Mouse (Mus musculus): ENCODE data around the gene Prdm10. TPM values are rescaled to one million over a fixed set of nuclear protein-coding genes. Genes with fewer than 3 reads are reported as not detected.

The Prdm10 gene
- polyA plus RNA-seq, 1 experiment from 2014 or later: 6.5 TPM

GRCm38 (mm10) chr9:31385500-31385869 is 105.1 kb downstream of the Prdm10 start:
- no peaks in the 10 kb centered on the region for H3K4me1 ChIP-seq (ENCODE audit: control insufficient read depth, insufficient read depth, low read length)

GRCm38 (mm10) chr9:31385947-31386354 is 105.6 kb downstream of the Prdm10 start, which contains the start of gene Nfrkb:
Gene Nfrkb, plus strand, starts transcription at chr9:31386192.
- peak within 1 kb of the TSS; percentile 80 for H3K9ac ChIP-seq (replicated peaks; ENCODE audit: low read length)
- ATAC-seq (replicated peaks; ENCODE audit: insufficient number of reproducible peaks, low FRiP score, low TSS enrichment, low read depth) (peak; percentile 95), DNase-seq (ENCODE audit: low spot score) (peak; percentile 97)
- no peaks in the 10 kb centered on the region for H3K4me1 ChIP-seq (ENCODE audit: control insufficient read depth, insufficient read depth, low read length)
- 0 out of 2 replicates have a peak within 1 kb of the TSS, but pooled peaks have one; percentile 9 for H3K27ac ChIP-seq (replicated peaks; ENCODE audit: low read depth, low read length)
- no peaks in the 10 kb centered on the region for H3K9me3 ChIP-seq (replicated peaks; ENCODE audit: control insufficient read depth, low read length)
- H3K4me3 ChIP-seq (ENCODE audit: low read depth, low read length): peak within 1 kb of the TSS; percentile 88
- WGBS: under 1% methylated on average over 41 of the region's 46 CpGs
- no peaks in the 10 kb centered on the region for H3K27me3 ChIP-seq (ENCODE audit: control insufficient read depth, insufficient read depth, low read length)
- no peaks in the 10 kb centered on the region for H3K36me3 ChIP-seq (replicated peaks; ENCODE audit: control insufficient read depth, insufficient read depth, low read depth, low read length)
- H3K4me2 ChIP-seq (ENCODE audit: low read depth, low read length): peak within 1 kb of the TSS; percentile 58

More at GRCm38 (mm10) chr9:31385500-31385869, 105.1 kb downstream of the Prdm10 start:
- 0 out of 2 replicates have a peak, but pooled peaks have one; percentile 7 for ATAC-seq (replicated peaks; ENCODE audit: insufficient number of reproducible peaks, low FRiP score, low TSS enrichment, low read depth)
- no peaks in the 10 kb centered on the region for H3K36me3 ChIP-seq (replicated peaks; ENCODE audit: control insufficient read depth, insufficient read depth, low read depth, low read length)
- peak overlapping the region; percentile 88 for H3K4me3 ChIP-seq (ENCODE audit: low read depth, low read length)
- peak overlapping the region; percentile 58 for H3K4me2 ChIP-seq (ENCODE audit: low read depth, low read length)
- no peak overlapping the region for H3K27ac ChIP-seq (replicated peaks; ENCODE audit: low read depth, low read length)
- DNase-seq (ENCODE audit: low spot score): no peak
- 25% methylated on average over 4 of the region's 4 CpGs for WGBS
- H3K27me3 ChIP-seq (ENCODE audit: control insufficient read depth, insufficient read depth, low read length): no peaks in the 10 kb centered on the region
- H3K9ac ChIP-seq (replicated peaks; ENCODE audit: low read length): peak overlapping the region; percentile 80
- H3K9me3 ChIP-seq (replicated peaks; ENCODE audit: control insufficient read depth, low read length): no peaks in the 10 kb centered on the region

- WGBS: 10% methylated on average over 42 of the region's 44 CpGs
- Histone ChIP-seq H3K4me2 (ENCODE audit: low read depth, low read length) (peak overlapping the region; percentile 58), H3K36me3 (replicated peaks; ENCODE audit: control insufficient read depth, insufficient read depth, low read depth, low read length) (no peaks in the 10 kb centered on the region), H3K9me3 (replicated peaks; ENCODE audit: control insufficient read depth, low read length) (no peaks in the 10 kb centered on the region), H3K27ac (replicated peaks; ENCODE audit: low read depth, low read length) (0 out of 2 replicates have a peak overlapping the region, but pooled peaks have one; percentile 9), H3K4me1 (ENCODE audit: control insufficient read depth, insufficient read depth, low read length) (no peaks in the 10 kb centered on the region), H3K27me3 (ENCODE audit: control insufficient read depth, insufficient read depth, low read length) (no peaks in the 10 kb centered on the region), H3K9ac (replicated peaks; ENCODE audit: low read length) (peak overlapping the region; percentile 80), H3K4me3 (ENCODE audit: low read depth, low read length) (peak overlapping the region; percentile 88)
- DNase-seq (ENCODE audit: low spot score) (no peak), ATAC-seq (replicated peaks; ENCODE audit: insufficient number of reproducible peaks, low FRiP score, low TSS enrichment, low read depth) (peak; percentile 88)
Measured at GRCm38 (mm10) chr9:31386368-31387180, 106.2 kb downstream of the Prdm10 start.

- H3K4me2 ChIP-seq (ENCODE audit: low read depth, low read length): no peak overlapping the region
- peak overlapping the region; percentile 88; the same call in 1 of the 2 replicates for H3K4me3 ChIP-seq (ENCODE audit: low read depth, low read length)
- no peaks in the 10 kb centered on the region for H3K9me3 ChIP-seq (replicated peaks; ENCODE audit: control insufficient read depth, low read length)
- H3K4me1 ChIP-seq (ENCODE audit: control insufficient read depth, insufficient read depth, low read length): no peaks in the 10 kb centered on the region
- H3K27me3 ChIP-seq (ENCODE audit: control insufficient read depth, insufficient read depth, low read length): no peaks in the 10 kb centered on the region
- H3K36me3 ChIP-seq (replicated peaks; ENCODE audit: control insufficient read depth, insufficient read depth, low read depth, low read length): no peaks in the 10 kb centered on the region
- no peak overlapping the region for H3K27ac ChIP-seq (replicated peaks; ENCODE audit: low read depth, low read length)
- WGBS: 90% methylated on average over 5 of the region's 5 CpGs
- ATAC-seq (replicated peaks; ENCODE audit: insufficient number of reproducible peaks, low FRiP score, low TSS enrichment, low read depth) (no peak), DNase-seq (ENCODE audit: low spot score) (no peak)
- H3K9ac ChIP-seq (replicated peaks; ENCODE audit: low read length): no peak overlapping the region
Measured at GRCm38 (mm10) chr9:31387206-31387605, 106.9 kb downstream of the Prdm10 start.

GRCm38 (mm10) chr9:31400441-31400840 is 120.1 kb downstream of the Prdm10 start:
- ATAC-seq (replicated peaks; ENCODE audit: insufficient number of reproducible peaks, low FRiP score, low TSS enrichment, low read depth): no peak
- Histone ChIP-seq H3K4me1 (ENCODE audit: control insufficient read depth, insufficient read depth, low read length) (no peaks in the 10 kb centered on the region), H3K36me3 (replicated peaks; ENCODE audit: control insufficient read depth, insufficient read depth, low read depth, low read length) (peaks cover 14% of the 10 kb centered on the region), H3K27ac (replicated peaks; ENCODE audit: low read depth, low read length) (no peak overlapping the region), H3K4me2 (ENCODE audit: low read depth, low read length) (no peak overlapping the region), H3K4me3 (ENCODE audit: low read depth, low read length) (no peak overlapping the region), H3K9ac (replicated peaks; ENCODE audit: low read length) (no peak overlapping the region), H3K27me3 (ENCODE audit: control insufficient read depth, insufficient read depth, low read length) (no peaks in the 10 kb centered on the region), H3K9me3 (replicated peaks; ENCODE audit: control insufficient read depth, low read length) (no peaks in the 10 kb centered on the region)
- 59% methylated on average over 4 of the region's 4 CpGs for WGBS
- peak; percentile 80 for DNase-seq (ENCODE audit: low spot score)

- Histone ChIP-seq H3K9me3 (replicated peaks; ENCODE audit: control insufficient read depth, low read length) (no peaks in the 10 kb centered on the region), H3K9ac (replicated peaks; ENCODE audit: low read length) (no peak overlapping the region), H3K36me3 (replicated peaks; ENCODE audit: control insufficient read depth, insufficient read depth, low read depth, low read length) (peaks cover 14% of the 10 kb centered on the region), H3K27me3 (ENCODE audit: control insufficient read depth, insufficient read depth, low read length) (no peaks in the 10 kb centered on the region), H3K4me1 (ENCODE audit: control insufficient read depth, insufficient read depth, low read length) (no peaks in the 10 kb centered on the region), H3K4me3 (ENCODE audit: low read depth, low read length) (no peak overlapping the region), H3K27ac (replicated peaks; ENCODE audit: low read depth, low read length) (no peak overlapping the region), H3K4me2 (ENCODE audit: low read depth, low read length) (no peak overlapping the region)
- DNase-seq (ENCODE audit: low spot score) (no peak), ATAC-seq (replicated peaks; ENCODE audit: insufficient number of reproducible peaks, low FRiP score, low TSS enrichment, low read depth) (no peak)
- 83% methylated on average over 2 of the region's 2 CpGs for WGBS
Measured at GRCm38 (mm10) chr9:31404311-31404710, 124.0 kb downstream of the Prdm10 start.

- ATAC-seq (replicated peaks; ENCODE audit: insufficient number of reproducible peaks, low FRiP score, low TSS enrichment, low read depth) (no peak), DNase-seq (ENCODE audit: low spot score) (peak; percentile 33)
- Histone ChIP-seq H3K36me3 (replicated peaks; ENCODE audit: control insufficient read depth, insufficient read depth, low read depth, low read length) (peaks cover 19% of the 10 kb centered on the region), H3K9me3 (replicated peaks; ENCODE audit: control insufficient read depth, low read length) (no peaks in the 10 kb centered on the region), H3K4me2 (ENCODE audit: low read depth, low read length) (no peak overlapping the region), H3K27me3 (ENCODE audit: control insufficient read depth, insufficient read depth, low read length) (no peaks in the 10 kb centered on the region), H3K4me1 (ENCODE audit: control insufficient read depth, insufficient read depth, low read length) (no peaks in the 10 kb centered on the region), H3K27ac (replicated peaks; ENCODE audit: low read depth, low read length) (no peak overlapping the region), H3K9ac (replicated peaks; ENCODE audit: low read length) (no peak overlapping the region), H3K4me3 (ENCODE audit: low read depth, low read length) (no peak overlapping the region)
- WGBS: 59% methylated on average over 6 of the region's 6 CpGs
Measured at GRCm38 (mm10) chr9:31405217-31405616, 124.9 kb downstream of the Prdm10 start.

GRCm38 (mm10) chr9:31412165-31412564 is 131.8 kb downstream of the Prdm10 start:
- DNase-seq (ENCODE audit: low spot score): no peak
- no peaks in the 10 kb centered on the region for H3K9me3 ChIP-seq (replicated peaks; ENCODE audit: control insufficient read depth, low read length)
- H3K4me3 ChIP-seq (ENCODE audit: low read depth, low read length): no peak overlapping the region
- H3K27me3 ChIP-seq (ENCODE audit: control insufficient read depth, insufficient read depth, low read length): no peaks in the 10 kb centered on the region
- no peak overlapping the region for H3K27ac ChIP-seq (replicated peaks; ENCODE audit: low read depth, low read length)
- no peak for ATAC-seq (replicated peaks; ENCODE audit: insufficient number of reproducible peaks, low FRiP score, low TSS enrichment, low read depth)
- 90% methylated on average over 4 of the region's 4 CpGs for WGBS
- H3K9ac ChIP-seq (replicated peaks; ENCODE audit: low read length): no peak overlapping the region
- H3K4me1 ChIP-seq (ENCODE audit: control insufficient read depth, insufficient read depth, low read length): no peaks in the 10 kb centered on the region
- no peak overlapping the region for H3K4me2 ChIP-seq (ENCODE audit: low read depth, low read length)
- peaks cover 14% of the 10 kb centered on the region for H3K36me3 ChIP-seq (replicated peaks; ENCODE audit: control insufficient read depth, insufficient read depth, low read depth, low read length)
